Mouse (Mus musculus): ENCODE measurements around the gene Pip4k2b. TPM values are rescaled to one million over a fixed set of nuclear protein-coding genes. Genes with fewer than 3 reads are reported as not detected.
A peak's percentile ranks its signal among the peaks of the same experiment; 100 is the strongest.

Pip4k2b gene
- polyA plus RNA-seq, 1 experiment from 2014 or later = 2.1 TPM

DNA sequence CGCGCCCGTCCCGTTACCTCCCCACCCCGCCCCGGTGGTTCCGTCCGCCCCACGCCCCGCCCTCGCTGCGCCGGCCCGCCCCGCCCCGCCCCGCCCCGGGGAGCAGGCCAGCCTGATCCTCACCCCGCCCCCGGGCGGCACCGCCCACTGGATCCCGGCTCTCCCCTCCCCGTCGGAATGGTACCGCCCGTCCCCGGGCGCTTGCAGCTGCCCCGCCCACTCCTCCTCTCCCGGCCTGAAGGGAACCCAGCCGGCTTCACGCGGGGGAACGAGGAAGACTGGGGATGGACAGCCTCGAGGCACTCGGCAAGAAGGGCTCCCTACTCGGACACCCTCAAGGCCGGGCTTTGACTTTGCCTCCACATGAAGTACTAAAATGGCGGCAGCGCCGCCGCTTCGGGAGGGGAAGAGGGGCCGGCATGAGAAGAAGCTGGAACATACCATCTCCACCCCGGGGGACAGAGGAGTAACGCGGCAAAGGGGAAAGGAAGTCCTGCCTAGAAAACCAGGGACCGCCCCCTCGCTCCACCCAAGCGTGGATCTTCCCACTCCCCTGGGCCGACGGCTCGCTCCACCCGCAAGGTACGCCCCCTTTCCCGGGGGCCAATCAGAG, 320 bp upstream of the Pip4k2b start:
- Histone ChIP-seq H3K4me2 (ENCODE audit: low read depth, severe bottlenecking) (peak overlapping the region; percentile 86; the same call in 1 of the 2 replicates), H3K27ac (replicated peaks; ENCODE audit: low read depth, low read length) (peak overlapping the region; percentile 49), H3K4me3 (ENCODE audit: low read depth, low read length) (peak overlapping the region; percentile 91), H3K27me3 (ENCODE audit: control insufficient read depth, insufficient read depth, low read length) (no peaks in the 10 kb centered on the region), H3K9ac (ENCODE audit: low read length) (peak overlapping the region; percentile 74), H3K36me3 (ENCODE audit: control insufficient read depth, insufficient read depth, low read length) (peaks cover 7% of the 10 kb centered on the region), H3K9me3 (ENCODE audit: control insufficient read depth, low read length) (no peaks in the 10 kb centered on the region), H3K4me1 (ENCODE audit: control insufficient read depth, insufficient read depth, low read length) (peaks cover 7% of the 10 kb centered on the region)
- ATAC-seq (ENCODE audit: insufficient number of reproducible peaks, low FRiP score, low TSS enrichment, low read depth) (peak; percentile 93), DNase-seq (ENCODE audit: low spot score) (peak; percentile 99)
- under 1% methylated on average over 41 of the region's 57 CpGs for WGBS

DNA sequence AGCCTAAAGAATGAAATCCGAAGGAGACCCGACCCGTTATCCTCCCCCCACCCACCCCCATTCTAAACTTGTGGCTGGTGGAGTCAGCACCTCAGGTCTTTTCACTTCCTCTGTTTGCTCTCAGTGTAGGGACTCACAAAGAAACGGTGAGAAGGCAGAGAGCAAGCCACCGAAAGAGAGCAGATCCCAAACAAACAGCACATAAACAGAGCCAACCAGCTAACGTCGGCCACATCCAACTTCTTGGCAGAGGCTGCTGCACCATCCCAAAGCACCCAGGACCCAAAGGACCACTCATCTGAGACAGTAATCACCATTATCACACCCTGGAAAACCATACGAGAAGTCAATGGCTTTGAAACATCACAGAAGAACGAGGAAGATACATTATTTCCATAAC, 1.1 kb downstream of the Pip4k2b start:
- WGBS = 52% methylated on average over 9 of the region's 9 CpGs

DNA sequence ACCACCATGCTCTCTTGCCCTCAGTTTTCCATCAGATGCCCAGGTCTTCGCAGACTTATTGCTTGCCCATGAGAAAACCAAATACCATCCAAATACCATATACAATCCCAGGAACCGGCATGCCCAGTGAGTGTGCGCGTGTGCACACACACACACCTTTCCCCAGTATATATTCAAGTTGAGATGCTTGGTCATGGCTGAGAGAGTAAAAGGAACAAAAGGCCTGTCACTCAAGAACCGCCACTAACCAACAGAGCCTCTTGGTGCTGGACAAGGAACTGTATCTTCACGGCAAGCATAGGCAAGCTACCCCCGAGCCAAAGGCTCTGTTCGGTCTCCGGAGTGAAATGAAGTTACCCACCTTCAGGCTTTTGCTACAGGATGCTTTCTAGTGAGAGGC, 1.9 kb downstream of the Pip4k2b start:
- Histone ChIP-seq H3K9me3 (ENCODE audit: control insufficient read depth, low read length) (no peaks in the 10 kb centered on the region), H3K36me3 (ENCODE audit: control insufficient read depth, insufficient read depth, low read length) (peaks cover 5% of the 10 kb centered on the region), H3K27me3 (ENCODE audit: control insufficient read depth, insufficient read depth, low read length) (no peaks in the 10 kb centered on the region), H3K4me2 (ENCODE audit: low read depth, severe bottlenecking) (no peak overlapping the region), H3K27ac (replicated peaks; ENCODE audit: low read depth, low read length) (no peak overlapping the region), H3K4me1 (ENCODE audit: control insufficient read depth, insufficient read depth, low read length) (peaks cover 7% of the 10 kb centered on the region), H3K9ac (ENCODE audit: low read length) (no peak overlapping the region), H3K4me3 (ENCODE audit: low read depth, low read length) (no peak overlapping the region)
- DNase-seq (ENCODE audit: low spot score) = no peak
- WGBS = 92% methylated on average over 9 of the region's 9 CpGs
- no peak for ATAC-seq (ENCODE audit: insufficient number of reproducible peaks, low FRiP score, low TSS enrichment, low read depth)

More for the DNA sequence above, 1.1 kb downstream of the Pip4k2b start:
- Histone ChIP-seq H3K27me3 (ENCODE audit: control insufficient read depth, insufficient read depth, low read length) (no peaks in the 10 kb centered on the region), H3K4me3 (ENCODE audit: low read depth, low read length) (peak overlapping the region; percentile 91), H3K4me2 (ENCODE audit: low read depth, severe bottlenecking) (peak overlapping the region; percentile 86), H3K36me3 (ENCODE audit: control insufficient read depth, insufficient read depth, low read length) (peaks cover 7% of the 10 kb centered on the region), H3K27ac (replicated peaks; ENCODE audit: low read depth, low read length) (no peak overlapping the region), H3K4me1 (ENCODE audit: control insufficient read depth, insufficient read depth, low read length) (peaks cover 7% of the 10 kb centered on the region), H3K9ac (ENCODE audit: low read length) (peak overlapping the region; percentile 85), H3K9me3 (ENCODE audit: control insufficient read depth, low read length) (no peaks in the 10 kb centered on the region)
- no peak for ATAC-seq (ENCODE audit: insufficient number of reproducible peaks, low FRiP score, low TSS enrichment, low read depth)
- DNase-seq (ENCODE audit: low spot score) = no peak

DNA sequence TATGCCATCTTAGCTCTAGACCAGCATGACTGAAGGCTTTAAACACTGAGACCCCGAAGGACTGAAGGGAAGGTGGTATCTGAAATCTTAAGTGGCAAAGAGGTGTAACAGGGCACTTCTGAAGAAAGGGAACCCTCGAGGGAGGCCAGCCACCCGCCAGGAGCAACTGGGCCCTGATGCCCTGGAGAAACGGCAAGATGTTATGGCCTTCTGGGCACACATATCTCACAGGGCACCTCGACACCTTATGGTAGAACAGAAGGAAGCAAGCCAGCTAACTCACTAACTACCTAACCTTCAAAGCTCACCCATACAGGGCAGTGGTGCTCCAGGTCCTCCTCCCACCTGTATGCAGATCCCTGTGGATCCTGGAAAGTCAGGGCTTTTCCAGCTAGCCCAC, 2.3 kb downstream of the Pip4k2b start:
- no peak for DNase-seq (ENCODE audit: low spot score)
- H3K36me3 ChIP-seq (ENCODE audit: control insufficient read depth, insufficient read depth, low read length) = peaks cover 5% of the 10 kb centered on the region
- H3K4me2 ChIP-seq (ENCODE audit: low read depth, severe bottlenecking) = no peak overlapping the region
- WGBS = 88% methylated on average over 5 of the region's 5 CpGs
- H3K9ac ChIP-seq (ENCODE audit: low read length) = no peak overlapping the region
- no peaks in the 10 kb centered on the region for H3K9me3 ChIP-seq (ENCODE audit: control insufficient read depth, low read length)
- no peak overlapping the region for H3K4me3 ChIP-seq (ENCODE audit: low read depth, low read length)
- ATAC-seq (ENCODE audit: insufficient number of reproducible peaks, low FRiP score, low TSS enrichment, low read depth) = no peak
- H3K27ac ChIP-seq (replicated peaks; ENCODE audit: low read depth, low read length) = no peak overlapping the region
- H3K4me1 ChIP-seq (ENCODE audit: control insufficient read depth, insufficient read depth, low read length) = peaks cover 7% of the 10 kb centered on the region
- H3K27me3 ChIP-seq (ENCODE audit: control insufficient read depth, insufficient read depth, low read length) = no peaks in the 10 kb centered on the region

DNA sequence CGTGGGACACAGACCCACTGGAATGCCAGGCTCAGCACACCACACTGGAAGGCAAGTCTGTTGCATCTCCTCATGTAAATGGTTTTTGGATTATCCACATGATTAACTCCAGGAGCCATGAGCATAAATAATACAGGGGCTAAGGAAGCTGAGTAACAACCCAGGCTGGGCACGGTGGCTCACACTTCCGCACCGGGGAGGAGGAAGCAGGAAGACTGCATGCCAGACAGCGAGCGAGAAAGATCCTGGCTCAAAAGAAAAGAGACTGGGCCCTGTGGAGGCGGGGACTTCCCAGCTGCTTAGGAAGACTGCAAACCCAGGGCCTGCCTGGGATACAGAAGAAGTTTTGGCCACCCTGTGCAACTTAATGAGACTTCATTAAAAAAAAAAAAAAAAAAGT, 4.3 kb downstream of the Pip4k2b start:
- Histone ChIP-seq H3K36me3 (ENCODE audit: control insufficient read depth, insufficient read depth, low read length) (peaks cover 2% of the 10 kb centered on the region; the same call in 1 of the 2 replicates), H3K4me3 (ENCODE audit: low read depth, low read length) (no peak overlapping the region), H3K9ac (ENCODE audit: low read length) (no peak overlapping the region), H3K27ac (replicated peaks; ENCODE audit: low read depth, low read length) (no peak overlapping the region), H3K4me1 (ENCODE audit: control insufficient read depth, insufficient read depth, low read length) (peaks cover 7% of the 10 kb centered on the region), H3K27me3 (ENCODE audit: control insufficient read depth, insufficient read depth, low read length) (no peaks in the 10 kb centered on the region), H3K9me3 (ENCODE audit: control insufficient read depth, low read length) (no peaks in the 10 kb centered on the region), H3K4me2 (ENCODE audit: low read depth, severe bottlenecking) (no peak overlapping the region)
- 49% methylated on average over 7 of the region's 7 CpGs for WGBS
- ATAC-seq (ENCODE audit: insufficient number of reproducible peaks, low FRiP score, low TSS enrichment, low read depth) (no peak), DNase-seq (ENCODE audit: low spot score) (no peak)

DNA sequence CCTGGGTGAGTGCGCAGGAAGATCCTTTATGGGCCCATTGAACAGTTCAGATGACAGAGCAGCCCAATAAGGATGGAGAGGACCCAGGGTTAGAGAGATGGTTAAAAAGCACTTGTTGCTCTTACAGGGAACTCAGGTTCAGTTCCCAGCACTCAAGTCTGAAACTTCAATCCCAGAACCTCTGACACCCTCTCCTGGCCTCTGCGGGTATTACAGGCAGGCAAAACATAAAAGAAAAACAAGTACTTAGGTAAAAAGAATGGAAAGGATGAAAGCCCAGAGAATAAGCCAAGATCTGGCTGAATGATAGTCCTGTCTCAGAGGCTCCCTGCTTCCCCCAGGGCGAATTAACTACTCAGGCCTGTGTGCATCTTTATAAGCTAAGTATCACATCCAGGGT, 5.3 kb downstream of the Pip4k2b start:
- no peaks in the 10 kb centered on the region for H3K27me3 ChIP-seq (ENCODE audit: control insufficient read depth, insufficient read depth, low read length)
- H3K4me1 ChIP-seq (ENCODE audit: control insufficient read depth, insufficient read depth, low read length) = peaks cover 9% of the 10 kb centered on the region
- peaks cover 2% of the 10 kb centered on the region; the same call in 1 of the 2 replicates for H3K36me3 ChIP-seq (ENCODE audit: control insufficient read depth, insufficient read depth, low read length)
- WGBS = 86% methylated on average over 3 of the region's 3 CpGs
- H3K4me2 ChIP-seq (ENCODE audit: low read depth, severe bottlenecking) = no peak overlapping the region
- no peak overlapping the region for H3K27ac ChIP-seq (replicated peaks; ENCODE audit: low read depth, low read length)
- H3K4me3 ChIP-seq (ENCODE audit: low read depth, low read length) = no peak overlapping the region
- H3K9me3 ChIP-seq (ENCODE audit: control insufficient read depth, low read length) = no peaks in the 10 kb centered on the region
- no peak for DNase-seq (ENCODE audit: low spot score)
- no peak overlapping the region for H3K9ac ChIP-seq (ENCODE audit: low read length)
- no peak for ATAC-seq (ENCODE audit: insufficient number of reproducible peaks, low FRiP score, low TSS enrichment, low read depth)

DNA sequence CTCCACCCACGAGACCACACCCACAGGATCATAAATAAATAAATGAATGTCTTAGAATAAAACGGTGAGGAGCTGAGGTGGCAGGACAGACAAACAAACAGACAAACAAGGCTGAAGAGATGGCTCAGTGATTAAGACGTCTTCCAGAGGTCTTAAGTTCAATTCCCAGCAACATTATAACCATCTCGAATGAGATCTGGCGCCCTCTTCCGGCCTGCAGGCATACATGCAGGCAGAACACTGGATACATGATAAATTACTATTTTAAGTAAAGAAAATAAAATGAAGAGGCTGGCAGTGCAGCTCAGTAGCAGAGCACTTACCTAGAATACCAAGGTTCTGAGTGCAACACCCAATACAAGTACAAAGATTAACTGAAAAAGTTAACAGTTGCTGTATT, 5.8 kb downstream of the Pip4k2b start:
- peaks cover 2% of the 10 kb centered on the region; the same call in 1 of the 2 replicates for H3K36me3 ChIP-seq (ENCODE audit: control insufficient read depth, insufficient read depth, low read length)
- H3K9me3 ChIP-seq (ENCODE audit: control insufficient read depth, low read length) = no peaks in the 10 kb centered on the region
- ATAC-seq (ENCODE audit: insufficient number of reproducible peaks, low FRiP score, low TSS enrichment, low read depth) (no peak), DNase-seq (ENCODE audit: low spot score) (no peak)
- H3K27ac ChIP-seq (replicated peaks; ENCODE audit: low read depth, low read length) = no peak overlapping the region
- H3K4me3 ChIP-seq (ENCODE audit: low read depth, low read length) = no peak overlapping the region
- no peak overlapping the region for H3K9ac ChIP-seq (ENCODE audit: low read length)
- H3K27me3 ChIP-seq (ENCODE audit: control insufficient read depth, insufficient read depth, low read length) = no peaks in the 10 kb centered on the region
- no peak overlapping the region for H3K4me2 ChIP-seq (ENCODE audit: low read depth, severe bottlenecking)
- WGBS = 68% methylated on average over 6 of the region's 6 CpGs
- H3K4me1 ChIP-seq (ENCODE audit: control insufficient read depth, insufficient read depth, low read length) = peaks cover 12% of the 10 kb centered on the region

DNA sequence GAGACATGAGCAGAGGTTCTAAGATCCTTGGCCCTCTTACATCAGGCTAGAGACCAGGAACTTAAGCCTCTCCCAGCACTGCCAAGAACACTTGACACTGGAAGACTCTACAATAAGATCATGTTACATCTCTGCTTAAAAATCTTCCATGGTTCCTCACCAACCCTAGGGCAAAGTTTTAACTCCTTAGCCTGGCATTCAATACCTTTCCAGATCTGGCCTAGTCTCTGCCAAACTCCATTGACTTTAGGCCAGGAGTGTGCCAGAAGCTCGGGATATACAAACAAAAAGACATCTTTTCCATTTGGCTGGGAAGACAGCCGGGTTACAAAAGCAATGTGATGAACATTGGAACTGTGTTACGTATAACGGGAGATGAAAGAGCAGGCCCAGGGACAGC, 6.9 kb downstream of the Pip4k2b start:
- no peak for DNase-seq (ENCODE audit: low spot score)
- no peak for ATAC-seq (ENCODE audit: insufficient number of reproducible peaks, low FRiP score, low TSS enrichment, low read depth)
- H3K9ac ChIP-seq (ENCODE audit: low read length) = no peak overlapping the region
- no peak overlapping the region for H3K27ac ChIP-seq (replicated peaks; ENCODE audit: low read depth, low read length)
- H3K9me3 ChIP-seq (ENCODE audit: control insufficient read depth, low read length) = no peaks in the 10 kb centered on the region
- H3K27me3 ChIP-seq (ENCODE audit: control insufficient read depth, insufficient read depth, low read length) = no peaks in the 10 kb centered on the region
- H3K4me2 ChIP-seq (ENCODE audit: low read depth, severe bottlenecking) = no peak overlapping the region
- peaks cover 2% of the 10 kb centered on the region; the same call in 1 of the 2 replicates for H3K36me3 ChIP-seq (ENCODE audit: control insufficient read depth, insufficient read depth, low read length)
- no peak overlapping the region for H3K4me3 ChIP-seq (ENCODE audit: low read depth, low read length)
- 83% methylated on average over 4 of the region's 4 CpGs for WGBS
- peaks cover 9% of the 10 kb centered on the region; the same call in 1 of the 2 replicates for H3K4me1 ChIP-seq (ENCODE audit: control insufficient read depth, insufficient read depth, low read length)

DNA sequence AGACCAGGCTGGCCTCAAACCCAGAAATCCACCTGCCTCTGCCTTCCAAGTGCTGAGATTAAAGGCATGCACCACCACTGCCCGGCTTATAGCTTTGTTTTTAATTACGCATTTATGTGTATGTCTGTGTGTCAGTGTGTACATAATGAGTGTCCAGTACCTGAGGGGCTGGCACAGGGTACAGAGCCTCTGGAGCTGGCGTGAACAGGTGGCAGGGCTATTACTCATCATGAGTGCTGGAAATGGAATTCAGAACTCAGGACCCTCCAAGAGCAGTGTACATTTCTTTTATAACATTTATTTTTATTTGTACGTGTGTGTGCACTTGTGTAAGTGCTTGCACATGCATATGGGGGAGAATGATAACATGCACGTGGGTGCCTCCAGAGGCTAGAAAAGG, 7.9 kb downstream of the Pip4k2b start:
- Histone ChIP-seq H3K9ac (ENCODE audit: low read length) (no peak overlapping the region), H3K36me3 (ENCODE audit: control insufficient read depth, insufficient read depth, low read length) (peaks cover 2% of the 10 kb centered on the region; the same call in 1 of the 2 replicates), H3K27me3 (ENCODE audit: control insufficient read depth, insufficient read depth, low read length) (no peaks in the 10 kb centered on the region), H3K4me1 (ENCODE audit: control insufficient read depth, insufficient read depth, low read length) (peaks cover 9% of the 10 kb centered on the region; the same call in 1 of the 2 replicates), H3K27ac (replicated peaks; ENCODE audit: low read depth, low read length) (no peak overlapping the region), H3K4me3 (ENCODE audit: low read depth, low read length) (no peak overlapping the region), H3K9me3 (ENCODE audit: control insufficient read depth, low read length) (no peaks in the 10 kb centered on the region), H3K4me2 (ENCODE audit: low read depth, severe bottlenecking) (no peak overlapping the region)
- ATAC-seq (ENCODE audit: insufficient number of reproducible peaks, low FRiP score, low TSS enrichment, low read depth) = no peak
- no peak for DNase-seq (ENCODE audit: low spot score)
- 93% methylated on average over 5 of the region's 5 CpGs for WGBS

Measured in limb, embryonic 11.5 days (tissue).